Mouse (Mus musculus) kidney, embryonic 14.5 days (tissue): Measurements from ENCODE around the gene Prkd3. TPM values are rescaled to one million over a fixed set of nuclear protein-coding genes. Genes with fewer than 3 reads are reported as not detected.

ENCODE experiments used
- ATAC-seq: fragments of 200-750 bp; cut with Nextera tagmentation; 2 replicates; pipeline ENCODE4 v1.8.0; 2017; ENCODE audit warnings: moderate number of reproducible peaks, mild to moderate bottlenecking, moderate TSS enrichment, moderate library complexity; ENCODE audit not compliant: low FRiP score, low TSS enrichment
- H3K27ac ChIP-seq: fragments of 300-500 bp; sonication (generic); 2 replicates; pipeline ENCODE4 v1.5.1; 2014; ENCODE audit warnings: low read depth, mild to moderate bottlenecking, low read length, moderate library complexity, mixed read lengths
- H3K27me3 ChIP-seq: fragments of 300-500 bp; sonication (generic); 2 replicates; pipeline ENCODE4 v1.6.1; 2014; ENCODE audit warnings: mild to moderate bottlenecking, low read length; ENCODE audit not compliant: control insufficient read depth, insufficient read depth
- H3K36me3 ChIP-seq: fragments of 300-500 bp; sonication (generic); 2 replicates; pipeline ENCODE4 v1.6.1; 2014; ENCODE audit warnings: low read length, mixed read lengths; ENCODE audit not compliant: control insufficient read depth, insufficient read depth
- H3K4me1 ChIP-seq: fragments of 300-500 bp; sonication (generic); 2 replicates; pipeline ENCODE4 v1.6.1; 2014; ENCODE audit warnings: low read length, mixed read lengths; ENCODE audit not compliant: control insufficient read depth, insufficient read depth
- H3K4me2 ChIP-seq: fragments of 300-500 bp; sonication (generic); replicated peaks from 2 replicates; pipeline ENCODE4 v1.6.1; 2014; ENCODE audit warnings: low read depth, mild to moderate bottlenecking, low read length
- H3K4me3 ChIP-seq: fragments of 300-500 bp; sonication (generic); 2 replicates; pipeline ENCODE4 v1.5.1; 2014; ENCODE audit warnings: mild to moderate bottlenecking, low read length
- H3K9ac ChIP-seq: fragments of 300-500 bp; sonication (generic); 2 replicates; pipeline ENCODE4 v1.6.1; 2014; ENCODE audit warnings: low read depth, mild to moderate bottlenecking, low read length, moderate library complexity
- H3K9me3 ChIP-seq: fragments of 300-500 bp; sonication (generic); 2 replicates; pipeline ENCODE4 v1.6.1; 2016; ENCODE audit warnings: low read length; ENCODE audit not compliant: control insufficient read depth
- WGBS: fragments of 180-500 bp; shearing (Covaris S2); extraction: QIAGEN DNeasy Blood & Tissue Kit; methylation state at CpG from one replicate; pipeline ENCODE4 v1.1.7; 2014; 5-methylcytosine and 5-hydroxymethylcytosine counted together
- polyA plus RNA-seq: library from polyadenylated mRNA; unstranded; fragments of >200 nt; fragmentation: Nextera tagmentation; extraction: Ambion mirVana; gene quantifications from 2 replicates; pipeline ENCODE4 v1.2.1, GENCODE M21; 2014

Prkd3 gene
- polyA plus RNA-seq, 1 experiment from 2014 or later, result 45.0 TPM

- H3K4me2 ChIP-seq, result no peak overlapping the region
- WGBS, result 58% methylated on average over 9 of the region's 9 CpGs
- no peaks in the 10 kb centered on the region for H3K9me3 ChIP-seq
- H3K36me3 ChIP-seq, result no peaks in the 10 kb centered on the region
- no peaks in the 10 kb centered on the region for H3K27me3 ChIP-seq
- no peak overlapping the region for H3K9ac ChIP-seq
- H3K4me3 ChIP-seq, result no peak overlapping the region
- no peak overlapping the region for H3K27ac ChIP-seq
- H3K4me1 ChIP-seq, result peaks cover 12% of the 10 kb centered on the region; the same call in 1 of the 2 replicates
- no peak for ATAC-seq
Measured at GRCm38 (mm10) chr17:78994931-78995820, 25.4 kb downstream of the Prkd3 start.

- H3K27ac ChIP-seq, result no peak overlapping the region
- H3K27me3 ChIP-seq, result no peaks in the 10 kb centered on the region
- no peak overlapping the region for H3K4me2 ChIP-seq
- no peak overlapping the region for H3K4me3 ChIP-seq
- H3K36me3 ChIP-seq, result no peaks in the 10 kb centered on the region
- no peak for ATAC-seq
- no peaks in the 10 kb centered on the region for H3K9me3 ChIP-seq
- H3K4me1 ChIP-seq, result peaks cover 12% of the 10 kb centered on the region; the same call in 1 of the 2 replicates
- 83% methylated on average over 8 of the region's 8 CpGs for WGBS
- no peak overlapping the region for H3K9ac ChIP-seq
Measured at GRCm38 (mm10) chr17:78994382-78994781, 26.2 kb downstream of the Prkd3 start.

- Histone ChIP-seq H3K27me3 (no peaks in the 10 kb centered on the region), H3K4me1 (peaks cover 12% of the 10 kb centered on the region; the same call in 1 of the 2 replicates), H3K9me3 (no peaks in the 10 kb centered on the region), H3K4me3 (no peak overlapping the region), H3K9ac (no peak overlapping the region), H3K27ac (no peak overlapping the region), H3K36me3 (no peaks in the 10 kb centered on the region), H3K4me2 (no peak overlapping the region)
- 71% methylated on average over 2 of the region's 2 CpGs for WGBS
- ATAC-seq, result no peak
Measured at GRCm38 (mm10) chr17:78993670-78994069, 26.9 kb downstream of the Prkd3 start.

GRCm38 (mm10) chr17:78992303-78993027, 28.2 kb downstream of the Prkd3 start:
- Histone ChIP-seq H3K27me3 (no peaks in the 10 kb centered on the region), H3K27ac (no peak overlapping the region), H3K4me3 (no peak overlapping the region), H3K9me3 (no peaks in the 10 kb centered on the region), H3K9ac (no peak overlapping the region), H3K36me3 (no peaks in the 10 kb centered on the region), H3K4me2 (no peak overlapping the region), H3K4me1 (0 out of 2 replicates have a peak, but pooled peaks cover 7% of the 10 kb centered on the region)
- WGBS, result 70% methylated on average over 9 of the region's 9 CpGs
- no peak for ATAC-seq

GRCm38 (mm10) chr17:78991549-78991948, 29.1 kb downstream of the Prkd3 start:
- H3K27me3 ChIP-seq, result no peaks in the 10 kb centered on the region
- 0 out of 2 replicates have a peak, but pooled peaks cover 7% of the 10 kb centered on the region for H3K4me1 ChIP-seq
- H3K4me3 ChIP-seq, result no peak overlapping the region
- no peak overlapping the region for H3K4me2 ChIP-seq
- no peak overlapping the region for H3K27ac ChIP-seq
- 95% methylated on average over 2 of the region's 2 CpGs for WGBS
- no peak overlapping the region for H3K9ac ChIP-seq
- H3K36me3 ChIP-seq, result no peaks in the 10 kb centered on the region
- ATAC-seq, result no peak
- no peaks in the 10 kb centered on the region for H3K9me3 ChIP-seq

GRCm38 (mm10) chr17:78989015-78989414, 31.6 kb downstream of the Prkd3 start:
- Histone ChIP-seq H3K36me3 (peaks cover 3% of the 10 kb centered on the region; the same call in 1 of the 2 replicates), H3K9me3 (no peaks in the 10 kb centered on the region), H3K27ac (no peak overlapping the region), H3K4me3 (no peak overlapping the region), H3K4me1 (0 out of 2 replicates have a peak, but pooled peaks cover 2% of the 10 kb centered on the region), H3K9ac (no peak overlapping the region), H3K27me3 (no peaks in the 10 kb centered on the region), H3K4me2 (no peak overlapping the region)
- ATAC-seq, result 0 out of 2 replicates have a peak, but pooled peaks have one; percentile 32
- WGBS, result 58% methylated on average over 8 of the region's 8 CpGs

- Histone ChIP-seq H3K9ac (no peak overlapping the region), H3K4me3 (no peak overlapping the region), H3K36me3 (peaks cover 34% of the 10 kb centered on the region), H3K4me1 (no peaks in the 10 kb centered on the region), H3K27ac (no peak overlapping the region), H3K9me3 (no peaks in the 10 kb centered on the region), H3K27me3 (no peaks in the 10 kb centered on the region), H3K4me2 (no peak overlapping the region)
- WGBS, result 92% methylated on average over 3 of the region's 3 CpGs
- no peak for ATAC-seq
Measured at GRCm38 (mm10) chr17:78983736-78984135, 36.9 kb downstream of the Prkd3 start.

GRCm38 (mm10) chr17:78983166-78983565, 37.5 kb downstream of the Prkd3 start:
- Histone ChIP-seq H3K4me3 (no peak overlapping the region), H3K9ac (no peak overlapping the region), H3K27me3 (no peaks in the 10 kb centered on the region), H3K4me1 (no peaks in the 10 kb centered on the region), H3K4me2 (no peak overlapping the region), H3K9me3 (no peaks in the 10 kb centered on the region), H3K36me3 (peaks cover 34% of the 10 kb centered on the region), H3K27ac (no peak overlapping the region)
- 95% methylated on average over 8 of the region's 8 CpGs for WGBS
- no peak for ATAC-seq

GRCm38 (mm10) chr17:78968500-78968899, 52.1 kb downstream of the Prkd3 start:
- no peak overlapping the region for H3K4me2 ChIP-seq
- peaks cover 51% of the 10 kb centered on the region for H3K36me3 ChIP-seq
- no peak for ATAC-seq
- no peak overlapping the region for H3K27ac ChIP-seq
- 90% methylated on average over 3 of the region's 3 CpGs for WGBS
- H3K9me3 ChIP-seq, result no peaks in the 10 kb centered on the region
- no peak overlapping the region for H3K4me3 ChIP-seq
- no peak overlapping the region for H3K9ac ChIP-seq
- H3K4me1 ChIP-seq, result no peaks in the 10 kb centered on the region
- H3K27me3 ChIP-seq, result no peaks in the 10 kb centered on the region
